Mouse (Mus musculus) brown adipose tissue, adult 24 weeks (tissue): Measurements from ENCODE around the gene 4932429P05Rik. TPM values are rescaled to one million over a fixed set of nuclear protein-coding genes. Genes with fewer than 3 reads are reported as not detected.

ENCODE experiments used
- H3K27ac ChIP-seq: fragments of 200-500 bp; replicated peaks from 2 replicates; pipeline ENCODE4 v1.5.1; 2012; ENCODE audit warnings: low read depth, mild to moderate bottlenecking, low read length
- H3K4me1 ChIP-seq: fragments of 200-500 bp; 2 replicates; pipeline ENCODE4 v1.6.1; 2012; ENCODE audit warnings: low read length, mixed read lengths; ENCODE audit not compliant: control insufficient read depth, insufficient read depth, insufficient read length
- H3K4me3 ChIP-seq: fragments of 200-500 bp; 2 replicates; pipeline ENCODE4 v1.5.1; 2012; ENCODE audit warnings: low read depth, mild to moderate bottlenecking, low read length, moderate library complexity; ENCODE audit not compliant: insufficient read depth
- polyA plus RNA-seq: library from polyadenylated mRNA; stranded (reverse); fragments of >200 nt; gene quantifications from 2 replicates; pipeline ENCODE4 v1.2.4, GENCODE M21; 2012; ENCODE audit not compliant: missing spikeins, insufficient read depth, insufficient read length

The 4932429P05Rik gene
- polyA plus RNA-seq: not detected in 2 replicates

- no peak within 1 kb of the TSS for H3K4me3 ChIP-seq
- H3K4me1 ChIP-seq: no peaks in the 10 kb centered on the region
- no peak within 1 kb of the TSS for H3K27ac ChIP-seq
Measured at GRCm38 (mm10) chrX:89751968-89752367, at the start of gene 4932429P05Rik. Gene 4932429P05Rik (plus strand): TSS chrX:89752268.

Other genes with a start within 250 kb of the 4932429P05Rik start
- not detected in 2 replicates for gene 4930415L06Rik, start 180.6 kb downstream of the 4932429P05Rik start, polyA plus RNA-seq